Mouse (Mus musculus) midbrain, embryonic 10.5 days (tissue): ENCODE results near the gene Senp1. TPM values are rescaled to one million over a fixed set of nuclear protein-coding genes. Genes with fewer than 3 reads are reported as not detected.

Experiments used
- DNase-seq: peaks from one replicate; pipeline ENCODE4 v3.0.0-alpha.2; 2017; ENCODE audit warnings: low spot score
- H3K27ac ChIP-seq: fragments of 300-500 bp; sonication (generic); replicated peaks from 2 replicates; pipeline ENCODE4 v1.5.1; 2016; ENCODE audit warnings: mild to moderate bottlenecking
- H3K27me3 ChIP-seq: fragments of 300-500 bp; sonication (generic); 2 replicates; pipeline ENCODE4 v1.6.1; 2016; ENCODE audit warnings: low read depth, mild to moderate bottlenecking; ENCODE audit not compliant: poor library complexity, severe bottlenecking
- H3K36me3 ChIP-seq: fragments of 300-500 bp; sonication (generic); 2 replicates; pipeline ENCODE4 v1.6.1; 2016; ENCODE audit warnings: mild to moderate bottlenecking, moderate library complexity
- H3K4me1 ChIP-seq: fragments of 300-500 bp; sonication (generic); 2 replicates; pipeline ENCODE4 v1.6.1; 2016
- H3K4me3 ChIP-seq: fragments of 300-500 bp; sonication (generic); 2 replicates; pipeline ENCODE4 v1.5.1; 2016; ENCODE audit warnings: mild to moderate bottlenecking, moderate library complexity
- H3K9me3 ChIP-seq: fragments of 300-500 bp; sonication (generic); replicated peaks from 2 replicates; pipeline ENCODE4 v1.6.1; 2016; ENCODE audit warnings: mild to moderate bottlenecking
- WGBS: fragments of 180-500 bp; shearing (Covaris S2); methylation state at CpG from one replicate; pipeline ENCODE4 v1.1.7; 2016; 5-methylcytosine and 5-hydroxymethylcytosine counted together
- polyA plus RNA-seq: library from polyadenylated mRNA; unstranded; fragments of >200 nt; fragmentation: Nextera tagmentation; extraction: Ambion mirVana; gene quantifications from 2 replicates; pipeline ENCODE4 v1.2.1, GENCODE M21; 2016

Senp1 gene
- polyA plus RNA-seq, 1 experiment from 2014 or later = 47.3 TPM

DNA sequence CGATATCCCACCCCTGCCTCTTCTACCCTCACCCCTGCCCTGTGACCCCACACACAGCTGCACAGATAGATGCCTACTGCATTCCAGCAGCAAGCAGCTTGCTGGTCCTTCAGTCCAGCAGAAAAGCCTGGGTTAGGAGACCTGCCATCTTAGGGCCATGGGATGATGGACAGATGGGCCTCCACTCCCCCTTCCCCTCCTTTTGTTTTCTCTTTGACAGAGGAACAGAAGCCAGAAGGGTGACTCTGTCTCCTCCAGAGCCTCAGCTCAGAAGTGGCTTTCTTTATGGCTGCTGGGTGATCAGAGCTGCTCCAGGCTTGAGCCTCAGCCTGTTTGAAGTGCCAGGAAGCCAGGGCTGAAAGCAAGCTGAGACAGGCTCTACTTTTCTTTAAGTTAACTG is 104.0 kb downstream of the Senp1 start:
- Histone ChIP-seq H3K4me3 (peak overlapping the region; percentile 43), H3K27ac (peak overlapping the region; percentile 96), H3K27me3 (no peaks in the 10 kb centered on the region), H3K4me1 (peaks cover 72% of the 10 kb centered on the region), H3K36me3 (peaks cover 75% of the 10 kb centered on the region), H3K9me3 (no peaks in the 10 kb centered on the region)
- DNase-seq = peak; percentile 70
- WGBS = 0% methylated on average over 1 of the region's 1 CpGs

Other genes starting within 250 kb of the Senp1 start
- gene Hdac7, start 249.2 kb downstream of the Senp1 start, polyA plus RNA-seq = 23.9 and 24.7 TPM in 2 replicates
- 0.72 and 1.0 TPM in 2 replicates for gene Vdr, start 183.1 kb downstream of the Senp1 start, polyA plus RNA-seq
- gene Tmem106c, start 129.5 kb downstream of the Senp1 start, polyA plus RNA-seq = 55.6 and 61.1 TPM in 2 replicates
- 142 and 151 TPM in 2 replicates for gene Col2a1, start 89.0 kb downstream of the Senp1 start, polyA plus RNA-seq
- gene Pfkm, start 1.2 kb downstream of the Senp1 start, polyA plus RNA-seq = 36.3 and 43.1 TPM in 2 replicates
- 41.7 and 47.2 TPM in 2 replicates for gene Asb8, start 71.9 kb upstream of the Senp1 start, polyA plus RNA-seq
- gene Ccdc184, start 73.4 kb upstream of the Senp1 start, polyA plus RNA-seq = 7.3 and 11.2 TPM in 2 replicates
- not detected in 2 replicates for gene Olfr288, start 101.8 kb upstream of the Senp1 start, polyA plus RNA-seq
- gene Gm44579, start 127.2 kb upstream of the Senp1 start, polyA plus RNA-seq = not detected in 2 replicates
- not detected in 2 replicates for gene Olfr287, start 127.3 kb upstream of the Senp1 start, polyA plus RNA-seq
- gene Olfr286, start 140.7 kb upstream of the Senp1 start, polyA plus RNA-seq = 0.02 TPM in 1 of 2 replicates, not detected in the other
- not detected in 2 replicates for gene H1fnt, start 163.5 kb upstream of the Senp1 start, polyA plus RNA-seq
- gene Zfp641, start 202.4 kb upstream of the Senp1 start, polyA plus RNA-seq = 1.2 and 1.7 TPM in 2 replicates
- not detected in 2 replicates for gene Olfr285, start 223.6 kb upstream of the Senp1 start, polyA plus RNA-seq
- gene Olfr284, start 247.2 kb upstream of the Senp1 start, polyA plus RNA-seq = not detected in 2 replicates